Mouse (Mus musculus): ENCODE measurements at regions not wholly inside any gene's neighbourhood (a gene's known extent, or its start where the extent isn't known, plus 50 kb on each side); places are given as distances from the start of the nearest gene placed in this dataset.

GRCm38 (mm10) chr5:46488140-46488942 lies 630.9 kb upstream of the Lcorl start:
- TF ChIP-seq CTCF (IDR thresholded peaks at IDR 0.05; ENCODE audit: extremely low read depth, insufficient read depth, insufficient read length, insufficient replicate concordance) (no peak), POLR2A (IDR thresholded peaks at IDR 0.05; ENCODE audit: low read depth, low read length) (no peak)

All from spleen, adult 2 months (tissue).